Mouse (Mus musculus): ENCODE measurements around the gene Pccb.

GRCm38 (mm10) chr9:100962903-100963427 lies 71.7 kb downstream of the Pccb start:
- TF ChIP-seq CTCF (IDR thresholded peaks at IDR 0.05; ENCODE audit: extremely low read depth, insufficient read depth, insufficient read length, insufficient replicate concordance), result no peak
- TF ChIP-seq POLR2A (IDR thresholded peaks at IDR 0.05; ENCODE audit: low read depth, low read length), result no peak
